Mouse (Mus musculus) left cerebral cortex, adult 11 months (tissue): ENCODE data around the gene Hck.
A peak's percentile ranks its signal among the peaks of the same experiment; 100 is the strongest.

Source experiments
- DNase-seq: peaks from one replicate; pipeline ENCODE4 v3.0.0; 2022; ENCODE audit warnings: low spot score

Gene Hck

GRCm38 (mm10) chr2:153151026-153151425 lies 42.8 kb downstream of the Hck start:
- DNase-seq = no peak

GRCm38 (mm10) chr2:153151926-153152665 lies 43.8 kb downstream of the Hck start:
- no peak for DNase-seq

GRCm38 (mm10) chr2:153153033-153153450 lies 44.8 kb downstream of the Hck start:
- DNase-seq = no peak

GRCm38 (mm10) chr2:153157270-153157669 lies 49.0 kb downstream of the Hck start:
- no peak for DNase-seq

GRCm38 (mm10) chr2:153160133-153160532 lies 51.9 kb downstream of the Hck start:
- no peak for DNase-seq

- DNase-seq = peak; percentile 89
These were observed 52.8 kb downstream of the Hck start, which contains the start of gene Tm9sf4 for GRCm38 (mm10) chr2:153160844-153161683. Gene Tm9sf4, plus strand, starts transcription at chr2:153161303.

GRCm38 (mm10) chr2:153161684-153162080 lies 53.4 kb downstream of the Hck start:
- DNase-seq = no peak

GRCm38 (mm10) chr2:153167136-153167535 lies 58.9 kb downstream of the Hck start:
- DNase-seq = no peak

GRCm38 (mm10) chr2:153168134-153168820 lies 60.0 kb downstream of the Hck start:
- DNase-seq = no peak

- no peak for DNase-seq
These were observed 62.4 kb downstream of the Hck start for GRCm38 (mm10) chr2:153170490-153171224.

- no peak for DNase-seq
These were observed 63.7 kb downstream of the Hck start for GRCm38 (mm10) chr2:153171966-153172365.

GRCm38 (mm10) chr2:153175995-153176570 lies 67.8 kb downstream of the Hck start:
- DNase-seq = no peak

GRCm38 (mm10) chr2:153177188-153177587 lies 68.9 kb downstream of the Hck start:
- DNase-seq = no peak

- no peak for DNase-seq
These were observed 71.0 kb downstream of the Hck start for GRCm38 (mm10) chr2:153179126-153179860.

GRCm38 (mm10) chr2:153179961-153180360 lies 71.7 kb downstream of the Hck start:
- DNase-seq = no peak

- no peak for DNase-seq
These were observed 77.9 kb downstream of the Hck start for GRCm38 (mm10) chr2:153186176-153186591.

- no peak for DNase-seq
These were observed 79.6 kb downstream of the Hck start for GRCm38 (mm10) chr2:153187848-153188247.

GRCm38 (mm10) chr2:153191242-153191641 lies 83.0 kb downstream of the Hck start:
- no peak for DNase-seq

GRCm38 (mm10) chr2:153194255-153194654 lies 86.0 kb downstream of the Hck start:
- no peak for DNase-seq

- DNase-seq = no peak
These were observed 90.2 kb downstream of the Hck start for GRCm38 (mm10) chr2:153198485-153198884.

- DNase-seq = no peak
These were observed 90.8 kb downstream of the Hck start for GRCm38 (mm10) chr2:153199114-153199513.
